Mouse (Mus musculus) testis, adult 2 months (tissue): ENCODE results near the gene Ube2u. TPM values are rescaled to one million over a fixed set of nuclear protein-coding genes. Genes with fewer than 3 reads are reported as not detected.
A peak's percentile ranks its signal among the peaks of the same experiment; 100 is the strongest.

Experiments used
- H3K27ac ChIP-seq: fragments of 200-500 bp; 2 replicates; pipeline ENCODE4 v1.5.1; 2012; ENCODE audit warnings: low read depth, low read length; ENCODE audit not compliant: control insufficient read depth, insufficient read depth
- H3K27me3 ChIP-seq: fragments of 200-500 bp; 2 replicates; pipeline ENCODE4 v1.6.1; 2012; ENCODE audit warnings: mild to moderate bottlenecking, low read length, moderate library complexity; ENCODE audit not compliant: control insufficient read depth, insufficient read depth
- H3K36me3 ChIP-seq: fragments of 200-500 bp; 2 replicates; pipeline ENCODE4 v1.6.1; 2012; ENCODE audit warnings: mild to moderate bottlenecking, low read length; ENCODE audit not compliant: control insufficient read depth, insufficient read depth
- H3K4me1 ChIP-seq: fragments of 200-500 bp; 2 replicates; pipeline ENCODE4 v1.6.1; 2012; ENCODE audit warnings: low read length; ENCODE audit not compliant: control insufficient read depth, insufficient read depth
- H3K4me3 ChIP-seq: fragments of 200-500 bp; 2 replicates; pipeline ENCODE4 v1.5.1; 2012; ENCODE audit warnings: low read depth, mild to moderate bottlenecking, low read length, moderate library complexity, mixed read lengths; ENCODE audit not compliant: control insufficient read depth
- CTCF ChIP-seq: fragments of 200-500 bp; IDR thresholded peaks from 2 replicates; pipeline ENCODE4 v1.5.1; 2012; ENCODE audit warnings: low read depth, mild to moderate bottlenecking, inconsistent platforms, low read length, moderate library complexity; ENCODE audit not compliant: control insufficient read depth, insufficient read depth, insufficient replicate concordance
- POLR2A ChIP-seq: fragments of 200-500 bp; IDR thresholded peaks from 2 replicates; pipeline ENCODE4 v1.6.1; 2012; ENCODE audit warnings: low read depth, mild to moderate bottlenecking, inconsistent platforms, low read length, moderate library complexity; ENCODE audit not compliant: control insufficient read depth
- polyA plus RNA-seq: library from polyadenylated mRNA; depleted of rRNA; stranded (reverse); fragments of >200 nt; gene quantifications from 2 replicates; pipeline ENCODE4 v1.2.3, GENCODE M21; 2012; rRNA removed

The Ube2u gene
- polyA plus RNA-seq = 21.6 and 33.9 TPM in 2 replicates

- Histone ChIP-seq H3K36me3 (no peaks in the 10 kb centered on the region), H3K4me3 (peak within 1 kb of the TSS; percentile 89), H3K27ac (peak within 1 kb of the TSS; percentile 93), H3K4me1 (peaks cover 4% of the 10 kb centered on the region), H3K27me3 (no peaks in the 10 kb centered on the region)
- TF ChIP-seq CTCF (no peak), POLR2A (peak; percentile 62; the same call in 1 of the 2 replicates)
Observed at GRCm38 (mm10) chr4:100478592-100479321, at the start of gene Ube2u. Gene Ube2u, plus strand, starts transcription at chr4:100478849.

GRCm38 (mm10) chr4:100429371-100429900 lies 49.2 kb upstream of the Ube2u start:
- H3K27ac ChIP-seq = no peak overlapping the region
- H3K4me1 ChIP-seq = no peaks in the 10 kb centered on the region
- TF ChIP-seq POLR2A (no peak), CTCF (no peak)
- no peaks in the 10 kb centered on the region for H3K36me3 ChIP-seq
- no peak overlapping the region for H3K4me3 ChIP-seq
- H3K27me3 ChIP-seq = no peaks in the 10 kb centered on the region

GRCm38 (mm10) chr4:100435281-100436168 lies 43.1 kb upstream of the Ube2u start:
- TF ChIP-seq POLR2A = no peak
- no peak for TF ChIP-seq CTCF
- Histone ChIP-seq H3K27me3 (no peaks in the 10 kb centered on the region), H3K4me3 (no peak overlapping the region), H3K4me1 (no peaks in the 10 kb centered on the region), H3K27ac (no peak overlapping the region), H3K36me3 (no peaks in the 10 kb centered on the region)

- Histone ChIP-seq H3K27me3 (no peaks in the 10 kb centered on the region), H3K36me3 (no peaks in the 10 kb centered on the region), H3K4me1 (peaks cover 2% of the 10 kb centered on the region; the same call in 1 of the 2 replicates), H3K27ac (no peak overlapping the region), H3K4me3 (no peak overlapping the region)
- no peak for TF ChIP-seq POLR2A
- no peak for TF ChIP-seq CTCF
Observed at GRCm38 (mm10) chr4:100436169-100436547, 42.5 kb upstream of the Ube2u start.

- no peak overlapping the region for H3K27ac ChIP-seq
- TF ChIP-seq CTCF = no peak
- TF ChIP-seq POLR2A = no peak
- no peaks in the 10 kb centered on the region for H3K36me3 ChIP-seq
- H3K27me3 ChIP-seq = no peaks in the 10 kb centered on the region
- H3K4me3 ChIP-seq = no peak overlapping the region
- no peaks in the 10 kb centered on the region for H3K4me1 ChIP-seq
Observed at GRCm38 (mm10) chr4:100446897-100447296, 31.8 kb upstream of the Ube2u start.

- no peak overlapping the region for H3K27ac ChIP-seq
- no peaks in the 10 kb centered on the region for H3K4me1 ChIP-seq
- H3K4me3 ChIP-seq = no peak overlapping the region
- TF ChIP-seq POLR2A = no peak
- no peak for TF ChIP-seq CTCF
- no peaks in the 10 kb centered on the region for H3K36me3 ChIP-seq
- H3K27me3 ChIP-seq = no peaks in the 10 kb centered on the region
Observed at GRCm38 (mm10) chr4:100462493-100463120, 16.0 kb upstream of the Ube2u start.

GRCm38 (mm10) chr4:100488447-100488846 lies 9.8 kb downstream of the Ube2u start:
- H3K36me3 ChIP-seq = no peaks in the 10 kb centered on the region; the same call in 1 of the 2 replicates
- TF ChIP-seq CTCF = no peak
- no peak for TF ChIP-seq POLR2A
- H3K4me3 ChIP-seq = no peak overlapping the region
- no peaks in the 10 kb centered on the region for H3K4me1 ChIP-seq
- no peak overlapping the region for H3K27ac ChIP-seq
- H3K27me3 ChIP-seq = no peaks in the 10 kb centered on the region
